Mouse (Mus musculus): Measurements from ENCODE around the gene D17Wsu92e. TPM values are rescaled to one million over a fixed set of nuclear protein-coding genes. Genes with fewer than 3 reads are reported as not detected.

D17Wsu92e gene
- polyA plus RNA-seq (2015; fragmentation: Nextera tagmentation; extraction: Ambion mirVana), result 9.1 and 11.3 TPM in 2 replicates

DNA sequence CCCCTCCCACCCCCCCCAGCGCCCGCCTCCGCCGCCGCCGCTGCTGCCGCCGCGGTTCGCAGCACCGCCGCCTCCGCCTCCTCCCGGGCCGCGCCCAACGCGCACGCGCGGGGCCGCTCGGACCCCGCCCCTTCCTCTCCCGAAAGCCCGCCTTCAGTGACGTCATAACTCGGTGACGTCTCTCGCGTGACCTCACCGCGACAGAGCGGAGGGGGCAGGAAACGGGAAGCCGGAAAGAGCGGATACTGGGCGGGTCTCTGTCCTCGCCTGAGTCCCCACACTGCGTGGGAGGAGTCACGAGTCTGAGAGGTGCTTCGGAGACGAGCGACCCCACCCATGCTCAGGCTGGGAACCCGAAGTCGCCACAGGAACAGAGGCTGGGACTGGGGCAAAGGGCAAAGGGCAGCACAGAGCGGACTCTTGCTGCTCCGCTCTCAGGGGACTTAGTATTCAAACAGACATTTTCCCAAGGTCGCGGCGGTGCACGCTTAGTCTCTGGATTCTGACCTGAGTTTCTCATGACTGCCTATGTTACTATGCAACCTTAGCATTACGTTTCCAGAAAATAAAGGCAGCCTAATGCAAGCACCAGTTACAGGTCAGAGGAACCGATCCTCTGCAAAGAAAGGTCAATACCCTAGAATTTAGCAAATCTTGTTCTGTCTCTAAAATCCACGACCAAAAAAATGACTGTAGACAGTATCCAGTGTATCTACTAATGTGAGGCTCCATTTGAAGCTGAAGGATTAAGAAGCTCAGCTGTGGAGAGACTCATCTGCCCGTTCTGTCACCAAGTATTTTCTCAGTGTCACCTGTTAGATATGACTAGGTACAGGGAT lies at the start of gene D17Wsu92e:
D17Wsu92e (minus strand) TSS at position 81 of the 839 bp plus-strand sequence.
- Histone ChIP-seq H3K9ac (peak within 1 kb of the TSS; percentile 98), H3K9me3 (replicated peaks) (no peaks in the 10 kb centered on the region), H3K36me3 (ENCODE audit: poor library complexity, severe bottlenecking) (no peaks in the 10 kb centered on the region), H3K4me1 (peaks cover 29% of the 10 kb centered on the region), H3K27me3 (0 out of 2 replicates have a peak, but pooled peaks cover 3% of the 10 kb centered on the region), H3K4me2 (peak within 1 kb of the TSS; percentile 98), H3K4me3 (peak within 1 kb of the TSS; percentile 98), H3K27ac (peak within 1 kb of the TSS; percentile 78)
- 2% methylated on average over 39 of the region's 56 CpGs for WGBS
- peak; percentile 97 for ATAC-seq

DNA sequence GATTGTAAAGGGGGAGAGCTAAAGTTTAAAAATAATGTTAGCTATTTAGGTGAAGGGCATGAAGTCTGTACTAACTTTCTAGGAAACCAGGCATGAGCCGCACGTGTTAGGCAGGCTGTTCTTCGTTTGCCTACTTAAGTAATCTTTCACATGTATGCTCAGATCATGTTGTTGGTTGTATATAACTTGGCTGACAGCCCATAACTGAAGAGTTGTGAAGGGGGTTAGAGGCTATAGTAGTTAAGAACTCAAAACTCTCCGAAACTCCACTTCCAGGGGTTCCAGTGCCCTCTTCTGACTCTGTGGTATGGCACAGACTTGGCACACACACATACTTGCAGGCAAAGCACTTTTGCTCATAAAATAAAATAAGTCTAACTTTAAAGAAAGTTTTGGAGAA lies 46.3 kb upstream of the D17Wsu92e start:
- 91% methylated on average over 4 of the region's 4 CpGs for whole genome bisulfite sequencing

DNA sequence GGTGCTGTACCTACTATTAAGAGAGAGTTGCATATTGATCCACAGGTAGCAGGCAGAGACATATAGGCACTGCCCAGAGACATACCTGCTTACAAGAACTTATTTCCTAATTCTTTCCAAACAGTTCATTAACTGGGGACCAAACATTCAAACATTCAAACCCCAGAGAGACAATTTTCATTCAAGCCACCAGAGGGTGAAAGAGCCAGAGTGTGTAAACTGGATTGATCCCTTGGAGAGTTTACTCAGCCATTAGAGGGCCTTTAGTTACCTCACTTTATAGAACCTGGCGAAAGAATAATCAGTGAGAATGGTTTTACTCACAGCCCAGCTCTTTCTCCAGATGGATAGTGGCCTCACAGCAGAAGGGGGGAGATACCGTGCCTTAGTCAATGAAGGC lies 45.0 kb upstream of the D17Wsu92e start:
- Histone ChIP-seq H3K9ac (no peak overlapping the region), H3K9me3 (replicated peaks) (no peaks in the 10 kb centered on the region), H3K4me2 (no peak overlapping the region), H3K36me3 (ENCODE audit: poor library complexity, severe bottlenecking) (no peaks in the 10 kb centered on the region), H3K27ac (no peak overlapping the region), H3K4me1 (no peaks in the 10 kb centered on the region), H3K4me3 (no peak overlapping the region), H3K27me3 (no peaks in the 10 kb centered on the region)
- WGBS, result 91% methylated on average over 2 of the region's 2 CpGs
- ATAC-seq, result no peak

More for the DNA sequence above, 46.3 kb upstream of the D17Wsu92e start:
- no peaks in the 10 kb centered on the region for H3K27me3 ChIP-seq
- H3K9ac ChIP-seq, result no peak overlapping the region
- H3K27ac ChIP-seq, result no peak overlapping the region
- no peak overlapping the region for H3K4me3 ChIP-seq
- H3K4me2 ChIP-seq, result no peak overlapping the region
- ATAC-seq, result no peak
- H3K36me3 ChIP-seq (ENCODE audit: poor library complexity, severe bottlenecking), result no peaks in the 10 kb centered on the region
- no peaks in the 10 kb centered on the region for H3K4me1 ChIP-seq
- no peaks in the 10 kb centered on the region for H3K9me3 ChIP-seq (replicated peaks)

DNA sequence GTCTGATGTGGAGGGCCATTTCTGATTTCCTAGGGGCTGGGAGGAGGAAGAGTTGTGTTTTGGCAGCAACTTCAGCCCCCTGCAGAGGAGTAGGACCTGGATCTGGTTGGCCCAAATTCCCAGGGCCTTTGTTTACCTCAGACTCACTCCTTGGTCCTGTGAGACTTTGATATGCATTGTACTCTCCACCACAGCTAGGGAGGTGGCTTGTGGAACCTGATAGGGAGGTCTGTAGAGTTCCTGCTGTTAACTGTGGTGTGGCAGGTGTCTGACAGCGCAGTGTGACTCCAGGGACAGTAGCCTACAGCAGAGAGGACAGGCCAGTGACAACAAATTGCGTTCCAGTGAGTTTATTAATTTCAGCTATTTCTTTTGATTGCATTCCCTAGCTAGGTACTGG lies 38.7 kb upstream of the D17Wsu92e start:
- WGBS, result 47% methylated on average over 2 of the region's 2 CpGs
- Histone ChIP-seq H3K4me2 (no peak overlapping the region), H3K27me3 (no peaks in the 10 kb centered on the region), H3K9ac (peak overlapping the region; percentile 9; the same call in 1 of the 2 replicates), H3K9me3 (replicated peaks) (no peaks in the 10 kb centered on the region), H3K27ac (no peak overlapping the region), H3K36me3 (ENCODE audit: poor library complexity, severe bottlenecking) (peaks cover 4% of the 10 kb centered on the region), H3K4me1 (peaks cover 26% of the 10 kb centered on the region), H3K4me3 (no peak overlapping the region)
- no peak for ATAC-seq

DNA sequence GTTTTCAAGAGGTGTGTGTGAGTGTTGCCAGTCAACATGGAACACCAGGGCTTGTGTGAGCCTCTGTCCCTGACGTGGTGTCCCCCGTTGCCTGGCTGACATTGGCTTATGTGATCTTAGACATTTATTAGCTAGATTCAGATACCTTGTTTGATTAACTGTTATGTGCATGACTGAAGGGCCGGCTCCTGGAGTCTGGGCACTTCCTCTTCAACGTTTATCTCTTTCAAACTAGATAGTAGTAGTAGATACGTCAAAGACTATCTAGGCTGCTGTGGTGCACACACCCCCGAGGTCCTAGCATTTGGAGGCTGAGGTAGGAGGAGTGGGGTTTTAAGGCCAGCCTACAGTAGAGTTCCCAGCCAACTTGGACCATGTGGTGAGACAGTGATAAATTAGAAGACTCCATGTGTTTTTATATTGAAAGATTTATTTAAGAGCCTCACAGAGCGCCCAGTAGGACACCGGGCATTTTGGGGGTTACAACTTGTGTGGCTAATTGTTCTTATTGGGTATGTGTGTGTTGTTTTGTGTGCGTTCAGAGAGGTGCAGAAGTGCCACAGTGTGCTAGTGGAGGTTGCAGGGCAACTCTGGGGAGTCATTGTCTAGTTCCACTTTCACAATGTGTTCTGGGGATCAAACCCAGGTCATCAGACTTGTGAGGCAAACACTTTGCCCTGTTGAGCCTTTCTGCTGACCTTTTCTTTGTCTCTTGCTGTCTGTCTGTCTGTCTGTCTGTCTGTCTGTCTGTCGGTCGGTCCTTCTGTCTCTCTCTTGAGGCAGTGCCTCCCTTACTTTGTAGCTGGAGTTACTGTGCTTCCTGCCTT lies 37.4 kb upstream of the D17Wsu92e start:
- no peak overlapping the region for H3K27ac ChIP-seq
- H3K4me2 ChIP-seq, result peak overlapping the region; percentile 89
- H3K9me3 ChIP-seq (replicated peaks), result no peaks in the 10 kb centered on the region
- H3K4me3 ChIP-seq, result peak overlapping the region; percentile 87
- no peak for ATAC-seq
- H3K36me3 ChIP-seq (ENCODE audit: poor library complexity, severe bottlenecking), result peaks cover 16% of the 10 kb centered on the region
- peak overlapping the region; percentile 91 for H3K9ac ChIP-seq
- H3K4me1 ChIP-seq, result peaks cover 26% of the 10 kb centered on the region
- WGBS, result 69% methylated on average over 11 of the region's 11 CpGs
- H3K27me3 ChIP-seq, result no peaks in the 10 kb centered on the region

DNA sequence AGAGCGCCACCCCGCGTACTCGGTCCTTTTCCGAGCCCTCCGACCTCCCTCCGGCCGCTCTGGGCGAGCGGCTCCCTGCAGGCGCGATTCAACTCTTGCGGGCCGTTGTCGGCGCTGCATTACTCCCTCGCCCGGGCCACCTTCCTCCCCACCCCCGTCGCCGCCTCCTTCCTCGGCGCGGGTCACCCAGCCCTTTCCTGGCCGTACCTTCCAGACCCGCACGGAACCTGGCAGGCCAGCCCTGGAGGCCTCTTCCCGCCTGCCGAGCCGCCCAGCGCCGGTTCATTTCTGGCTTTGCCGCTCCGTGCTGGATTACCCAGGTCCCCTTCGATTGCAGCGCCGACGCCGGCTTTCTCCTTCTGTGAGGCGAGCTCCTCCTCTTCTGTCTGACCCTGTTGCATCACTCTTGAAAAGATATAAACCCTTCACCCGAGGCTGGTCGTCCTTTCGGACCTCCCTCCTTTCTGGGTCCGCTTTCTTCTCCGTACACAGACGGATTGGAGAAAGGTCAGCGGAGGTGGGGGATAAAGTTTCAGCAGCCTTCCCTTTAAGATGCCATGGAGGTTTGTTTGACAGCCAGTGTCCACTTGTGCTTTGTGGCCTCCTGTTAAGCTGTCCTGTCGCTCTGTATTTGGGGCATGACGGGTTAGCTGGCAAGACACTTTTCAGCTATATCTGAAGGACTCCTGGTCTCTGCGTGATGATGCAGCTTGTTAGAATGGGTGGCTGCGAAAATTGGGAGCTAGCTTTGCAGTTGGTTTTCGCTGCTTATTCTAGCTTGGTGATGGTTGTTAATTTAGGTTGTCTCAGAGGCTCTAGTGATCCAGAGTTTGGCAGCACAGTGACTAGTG lies 36.6 kb upstream of the D17Wsu92e start:
- peak overlapping the region; percentile 87 for H3K4me3 ChIP-seq
- peak overlapping the region; percentile 76 for H3K27ac ChIP-seq
- 1% methylated on average over 52 of the region's 52 CpGs for WGBS
- H3K9ac ChIP-seq, result peak overlapping the region; percentile 91
- peaks cover 25% of the 10 kb centered on the region for H3K36me3 ChIP-seq (ENCODE audit: poor library complexity, severe bottlenecking)
- peak overlapping the region; percentile 89 for H3K4me2 ChIP-seq
- H3K4me1 ChIP-seq, result peaks cover 26% of the 10 kb centered on the region
- no peaks in the 10 kb centered on the region for H3K27me3 ChIP-seq
- no peaks in the 10 kb centered on the region for H3K9me3 ChIP-seq (replicated peaks)
- ATAC-seq, result peak; percentile 60

DNA sequence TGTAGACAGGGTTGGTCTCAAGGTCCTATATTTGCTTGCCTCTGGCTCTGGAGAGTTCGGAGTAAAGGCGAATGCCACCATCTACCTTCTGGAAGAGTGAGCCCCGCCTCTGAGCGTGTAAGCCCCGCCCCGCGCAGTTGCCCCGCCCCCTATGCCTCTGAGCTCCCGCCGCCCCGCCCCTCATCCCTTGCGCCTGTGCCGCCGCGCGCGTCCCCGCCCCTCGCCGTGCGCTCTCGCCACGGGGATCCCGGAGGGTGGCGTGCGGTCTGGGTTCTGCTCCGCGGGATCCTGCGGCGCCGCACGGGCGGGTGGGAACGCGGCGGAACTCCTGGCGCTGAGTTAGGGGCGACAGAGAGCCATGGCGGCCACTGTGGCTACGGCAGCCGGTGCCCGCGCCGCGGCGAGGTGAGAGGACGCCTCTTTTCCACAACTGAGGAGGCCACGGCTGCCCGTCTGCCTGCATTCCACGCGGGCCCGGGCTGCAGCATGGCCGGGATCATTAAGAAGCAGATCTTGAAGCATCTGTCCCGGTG lies 35.9 kb upstream of the D17Wsu92e start, which contains the start of gene Uhrf1bp1:
Uhrf1bp1 (plus strand) TSS at position 177 of the 533 bp plus-strand sequence.
- Histone ChIP-seq H3K4me3 (peak within 1 kb of the TSS; percentile 87), H3K36me3 (ENCODE audit: poor library complexity, severe bottlenecking) (peaks cover 28% of the 10 kb centered on the region), H3K27ac (peak within 1 kb of the TSS; percentile 76), H3K4me1 (peaks cover 26% of the 10 kb centered on the region), H3K4me2 (peak within 1 kb of the TSS; percentile 89), H3K9me3 (replicated peaks) (no peaks in the 10 kb centered on the region), H3K9ac (peak within 1 kb of the TSS; percentile 91), H3K27me3 (no peaks in the 10 kb centered on the region)
- peak; percentile 91 for ATAC-seq
- WGBS, result under 1% methylated on average over 54 of the region's 54 CpGs

DNA sequence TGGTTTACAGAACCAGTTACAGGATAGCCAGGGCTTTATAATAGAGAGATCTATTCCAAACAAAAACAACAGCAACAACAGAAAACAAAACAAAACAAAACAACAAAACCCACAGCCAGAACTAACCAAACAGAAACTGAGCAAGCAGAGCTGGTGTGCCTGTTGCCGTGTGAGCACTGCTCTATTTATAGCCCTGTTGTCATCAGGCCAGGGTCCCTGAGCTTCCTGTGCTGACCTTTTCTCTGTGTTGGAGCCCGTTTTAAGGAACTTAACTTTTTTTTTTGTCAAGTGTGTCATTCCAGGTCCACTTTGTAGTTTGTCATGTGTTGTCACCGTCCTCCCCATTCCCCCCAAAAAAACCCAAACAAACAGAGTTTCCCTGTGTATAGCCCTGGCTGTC lies 30.6 kb upstream of the D17Wsu92e start:
- H3K4me1 ChIP-seq, result no peaks in the 10 kb centered on the region
- no peak overlapping the region for H3K4me3 ChIP-seq
- H3K27ac ChIP-seq, result no peak overlapping the region
- ATAC-seq, result no peak
- 90% methylated on average over 3 of the region's 3 CpGs for WGBS
- H3K9ac ChIP-seq, result no peak overlapping the region
- H3K9me3 ChIP-seq (replicated peaks), result no peaks in the 10 kb centered on the region
- H3K27me3 ChIP-seq, result no peaks in the 10 kb centered on the region
- no peak overlapping the region for H3K4me2 ChIP-seq
- peaks cover 81% of the 10 kb centered on the region for H3K36me3 ChIP-seq (ENCODE audit: poor library complexity, severe bottlenecking)

DNA sequence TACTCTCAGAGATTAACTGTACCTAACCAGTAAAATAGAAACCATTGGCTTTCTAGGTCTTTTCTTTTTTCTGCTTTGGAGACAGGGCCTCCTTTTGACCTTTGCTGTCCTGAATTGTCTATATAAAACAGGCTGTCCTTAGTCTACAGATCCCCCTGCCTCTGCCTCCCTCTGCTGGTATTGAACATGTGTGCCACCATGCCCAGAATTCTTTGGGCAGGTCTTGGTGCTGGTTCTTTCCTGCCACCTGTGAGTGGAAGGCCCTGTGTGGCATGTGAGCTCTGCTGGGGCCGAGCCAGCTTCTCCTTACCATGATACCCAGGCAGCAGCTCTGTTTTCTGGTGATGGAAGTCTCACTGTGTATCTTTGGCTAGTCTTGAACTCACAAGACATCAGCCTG lies 27.9 kb upstream of the D17Wsu92e start:
- Histone ChIP-seq H3K9me3 (replicated peaks) (no peaks in the 10 kb centered on the region), H3K27me3 (no peaks in the 10 kb centered on the region), H3K36me3 (ENCODE audit: poor library complexity, severe bottlenecking) (peaks cover 95% of the 10 kb centered on the region), H3K9ac (no peak overlapping the region), H3K4me1 (no peaks in the 10 kb centered on the region), H3K4me3 (no peak overlapping the region), H3K4me2 (no peak overlapping the region), H3K27ac (no peak overlapping the region)
- no peak for ATAC-seq
- WGBS, result 92% methylated on average over 1 of the region's 1 CpGs

DNA sequence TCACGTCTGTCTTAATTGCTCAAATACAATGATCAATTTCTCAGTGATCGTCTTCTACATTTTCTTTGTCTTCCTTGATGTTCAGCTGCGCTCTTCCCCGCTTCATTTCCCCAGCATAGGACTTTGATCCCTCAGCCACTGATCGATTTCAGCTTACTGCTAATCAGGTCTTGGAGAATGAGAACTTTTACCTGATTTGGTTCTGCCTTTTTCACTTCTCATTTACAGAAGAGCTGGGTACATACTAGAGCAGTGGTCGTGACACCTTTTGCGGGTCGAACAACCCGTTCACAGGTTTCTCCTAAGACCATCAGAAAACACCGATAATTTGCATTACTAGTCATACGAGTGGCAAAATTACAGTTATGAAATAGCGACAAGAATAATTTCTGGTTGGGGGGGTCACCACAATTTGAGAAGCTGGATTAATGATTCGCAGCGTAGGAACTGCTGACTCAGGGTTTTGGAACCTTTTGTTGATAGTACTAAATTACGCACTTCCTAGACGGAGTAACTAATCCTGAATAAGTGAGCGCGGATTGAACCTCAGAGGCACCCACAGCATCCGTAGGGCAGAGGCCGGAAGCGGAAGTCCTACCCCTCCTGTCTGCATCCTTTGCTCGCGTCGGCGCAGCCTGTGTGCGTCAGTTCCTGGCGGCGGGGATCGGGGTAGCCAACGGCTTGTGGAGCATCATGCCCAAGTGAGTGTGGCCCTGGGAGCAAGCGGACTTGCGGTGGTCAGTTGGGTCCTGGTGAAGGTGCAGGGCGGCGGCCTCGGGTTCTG lies 19.2 kb upstream of the D17Wsu92e start:
- Histone ChIP-seq H3K27me3 (peaks cover 11% of the 10 kb centered on the region; the same call in 1 of the 2 replicates), H3K4me1 (peaks cover 16% of the 10 kb centered on the region), H3K36me3 (ENCODE audit: poor library complexity, severe bottlenecking) (peaks cover 28% of the 10 kb centered on the region), H3K9ac (peak overlapping the region; percentile 85), H3K9me3 (replicated peaks) (no peaks in the 10 kb centered on the region), H3K27ac (0 out of 2 replicates have a peak overlapping the region, but pooled peaks have one; percentile 25), H3K4me2 (peak overlapping the region; percentile 70), H3K4me3 (peak overlapping the region; percentile 82)
- 3% methylated on average over 35 of the region's 35 CpGs for WGBS
- peak; percentile 99 for ATAC-seq
